Mouse (Mus musculus): ENCODE results near the gene Pcbd1. TPM values are rescaled to one million over a fixed set of nuclear protein-coding genes. Genes with fewer than 3 reads are reported as not detected.
"Not testable (repeated sequence)": the region's sequence is repeated elsewhere in the genome, so short reads cannot be mapped to it uniquely, and the experiment has no call there.

Pcbd1 gene
- polyA plus RNA-seq, 1 experiment from 2014 or later: 48.6 TPM

- no peak for ATAC-seq (ENCODE audit: low FRiP score)
- WGBS: 87% methylated on average over 2 of the region's 2 CpGs
Measured at GRCm38 (mm10) chr10:61114246-61114720, 25.2 kb downstream of the Pcbd1 start.

GRCm38 (mm10) chr10:61121732-61122131 is 32.6 kb downstream of the Pcbd1 start:
- H3K4me3 ChIP-seq (replicated peaks); H3K9ac ChIP-seq (replicated peaks); H3K27me3 ChIP-seq (replicated peaks); H3K4me1 ChIP-seq; H3K27ac ChIP-seq (replicated peaks); ATAC-seq (ENCODE audit: low FRiP score); H3K9me3 ChIP-seq (replicated peaks); H3K4me2 ChIP-seq: not testable (repeated sequence)
- 92% methylated on average over 4 of the region's 4 CpGs for WGBS
- H3K36me3 ChIP-seq: peaks cover 18% of the 10 kb centered on the region

More at GRCm38 (mm10) chr10:61114246-61114720, 25.2 kb downstream of the Pcbd1 start:
- Histone ChIP-seq H3K9ac (replicated peaks) (no peak overlapping the region), H3K4me1 (no peaks in the 10 kb centered on the region), H3K27me3 (replicated peaks) (no peaks in the 10 kb centered on the region), H3K4me2 (no peak overlapping the region), H3K36me3 (peaks cover 40% of the 10 kb centered on the region), H3K27ac (replicated peaks) (no peak overlapping the region), H3K4me3 (replicated peaks) (no peak overlapping the region), H3K9me3 (replicated peaks) (no peaks in the 10 kb centered on the region)

- peaks cover 13% of the 10 kb centered on the region for H3K36me3 ChIP-seq
Measured at GRCm38 (mm10) chr10:61123276-61123913, 34.3 kb downstream of the Pcbd1 start.

GRCm38 (mm10) chr10:61124462-61124861 is 35.3 kb downstream of the Pcbd1 start:
- H3K4me2 ChIP-seq: no peak overlapping the region
- H3K4me1 ChIP-seq: no peaks in the 10 kb centered on the region
- peaks cover 13% of the 10 kb centered on the region for H3K36me3 ChIP-seq
- 96% methylated on average over 2 of the region's 2 CpGs for WGBS
- H3K27me3 ChIP-seq (replicated peaks): no peaks in the 10 kb centered on the region
- H3K4me3 ChIP-seq (replicated peaks): no peak overlapping the region
- ATAC-seq (ENCODE audit: low FRiP score): no peak
- H3K9me3 ChIP-seq (replicated peaks): no peaks in the 10 kb centered on the region
- no peak overlapping the region for H3K27ac ChIP-seq (replicated peaks)
- H3K9ac ChIP-seq (replicated peaks): no peak overlapping the region

More at GRCm38 (mm10) chr10:61123276-61123913, 34.3 kb downstream of the Pcbd1 start:
- no peak overlapping the region for H3K27ac ChIP-seq (replicated peaks)
- WGBS: 93% methylated on average over 3 of the region's 3 CpGs
- no peaks in the 10 kb centered on the region for H3K27me3 ChIP-seq (replicated peaks)
- H3K4me3 ChIP-seq (replicated peaks): no peak overlapping the region
- no peak overlapping the region for H3K9ac ChIP-seq (replicated peaks)
- ATAC-seq (ENCODE audit: low FRiP score): no peak
- no peaks in the 10 kb centered on the region for H3K9me3 ChIP-seq (replicated peaks)
- no peak overlapping the region for H3K4me2 ChIP-seq
- no peaks in the 10 kb centered on the region for H3K4me1 ChIP-seq

- H3K27me3 ChIP-seq (replicated peaks): no peaks in the 10 kb centered on the region
- no peak overlapping the region for H3K9ac ChIP-seq (replicated peaks)
- H3K4me2 ChIP-seq: no peak overlapping the region
- ATAC-seq (ENCODE audit: low FRiP score): no peak
- 77% methylated on average over 1 of the region's 1 CpGs for WGBS
- H3K27ac ChIP-seq (replicated peaks): no peak overlapping the region
- no peaks in the 10 kb centered on the region for H3K9me3 ChIP-seq (replicated peaks)
- 0 out of 2 replicates have a peak, but pooled peaks cover 4% of the 10 kb centered on the region for H3K36me3 ChIP-seq
- H3K4me1 ChIP-seq: no peaks in the 10 kb centered on the region
- no peak overlapping the region for H3K4me3 ChIP-seq (replicated peaks)
Measured at GRCm38 (mm10) chr10:61128701-61129365, 39.7 kb downstream of the Pcbd1 start.

GRCm38 (mm10) chr10:61130959-61131358 is 41.8 kb downstream of the Pcbd1 start:
- Histone ChIP-seq H3K9me3 (replicated peaks) (no peaks in the 10 kb centered on the region), H3K4me3 (replicated peaks) (no peak overlapping the region), H3K36me3 (0 out of 2 replicates have a peak, but pooled peaks cover 4% of the 10 kb centered on the region), H3K4me2 (no peak overlapping the region), H3K27me3 (replicated peaks) (no peaks in the 10 kb centered on the region), H3K9ac (replicated peaks) (no peak overlapping the region), H3K27ac (replicated peaks) (no peak overlapping the region), H3K4me1 (0 out of 2 replicates have a peak, but pooled peaks cover 3% of the 10 kb centered on the region)
- no peak for ATAC-seq (ENCODE audit: low FRiP score)
- WGBS: 85% methylated on average over 3 of the region's 3 CpGs

- H3K27ac ChIP-seq (replicated peaks): no peak overlapping the region
- no peak overlapping the region for H3K4me3 ChIP-seq (replicated peaks)
- ATAC-seq (ENCODE audit: low FRiP score): no peak
- H3K36me3 ChIP-seq: peaks cover 6% of the 10 kb centered on the region; the same call in 1 of the 2 replicates
- 69% methylated on average over 4 of the region's 4 CpGs for WGBS
- H3K9me3 ChIP-seq (replicated peaks): no peaks in the 10 kb centered on the region
- 0 out of 2 replicates have a peak, but pooled peaks cover 3% of the 10 kb centered on the region for H3K4me1 ChIP-seq
- no peak overlapping the region for H3K4me2 ChIP-seq
- H3K9ac ChIP-seq (replicated peaks): no peak overlapping the region
- H3K27me3 ChIP-seq (replicated peaks): no peaks in the 10 kb centered on the region
Measured at GRCm38 (mm10) chr10:61134041-61134440, 44.9 kb downstream of the Pcbd1 start.

GRCm38 (mm10) chr10:61135226-61135839 is 46.2 kb downstream of the Pcbd1 start:
- Histone ChIP-seq H3K4me2 (no peak overlapping the region), H3K27me3 (replicated peaks) (no peaks in the 10 kb centered on the region), H3K9me3 (replicated peaks) (no peaks in the 10 kb centered on the region), H3K9ac (replicated peaks) (no peak overlapping the region), H3K4me3 (replicated peaks) (no peak overlapping the region), H3K4me1 (0 out of 2 replicates have a peak, but pooled peaks cover 3% of the 10 kb centered on the region), H3K36me3 (peaks cover 6% of the 10 kb centered on the region; the same call in 1 of the 2 replicates), H3K27ac (replicated peaks) (no peak overlapping the region)
- no peak for ATAC-seq (ENCODE audit: low FRiP score)
- 57% methylated on average over 3 of the region's 3 CpGs for WGBS

GRCm38 (mm10) chr10:61137567-61137966 is 48.4 kb downstream of the Pcbd1 start:
- Histone ChIP-seq H3K4me1 (0 out of 2 replicates have a peak, but pooled peaks cover 3% of the 10 kb centered on the region), H3K36me3 (peaks cover 2% of the 10 kb centered on the region; the same call in 1 of the 2 replicates), H3K27ac (replicated peaks) (no peak overlapping the region), H3K4me2 (no peak overlapping the region), H3K9me3 (replicated peaks) (no peaks in the 10 kb centered on the region), H3K9ac (replicated peaks) (no peak overlapping the region), H3K27me3 (replicated peaks) (no peaks in the 10 kb centered on the region), H3K4me3 (replicated peaks) (no peak overlapping the region)
- WGBS: 80% methylated on average over 1 of the region's 1 CpGs
- no peak for ATAC-seq (ENCODE audit: low FRiP score)

- Histone ChIP-seq H3K4me1 (peaks cover 17% of the 10 kb centered on the region), H3K4me3 (replicated peaks) (no peak overlapping the region), H3K4me2 (no peak overlapping the region), H3K27me3 (replicated peaks) (no peaks in the 10 kb centered on the region), H3K27ac (replicated peaks) (no peak overlapping the region), H3K36me3 (peaks cover 2% of the 10 kb centered on the region; the same call in 1 of the 2 replicates), H3K9me3 (replicated peaks) (no peaks in the 10 kb centered on the region), H3K9ac (replicated peaks) (no peak overlapping the region)
- WGBS: 95% methylated on average over 2 of the region's 2 CpGs
- no peak for ATAC-seq (ENCODE audit: low FRiP score)
Measured at GRCm38 (mm10) chr10:61143343-61143742, 54.2 kb downstream of the Pcbd1 start.
